Mouse (Mus musculus) layer of hippocampus, adult 8-10 months (tissue): Measurements from ENCODE around the gene AU015836. TPM values are rescaled to one million over a fixed set of nuclear protein-coding genes. Genes with fewer than 3 reads are reported as not detected.
A peak's percentile ranks its signal among the peaks of the same experiment; 100 is the strongest.
"Not testable (repeated sequence)": the region's sequence is repeated elsewhere in the genome, so short reads cannot be mapped to it uniquely, and the experiment has no call there.

Source experiments
- DNase-seq, 2 experiments: peaks; one replicate each; pipeline ENCODE4 v3.0.0; 2022; ENCODE audit warnings: low spot score in 2 of 2
- total RNA-seq, 4 experiments: library from RNA; stranded (reverse); gene quantifications; 2 replicates each; pipeline ENCODE4 v1.2.4; 2022

AU015836 gene
- not detected for total RNA-seq

- no peak for DNase-seq
Observed at GRCm38 (mm10) chrX:93968444-93968843, at the start of gene AU015836. Gene AU015836 (plus strand): TSS chrX:93968659.

GRCm38 (mm10) chrX:93919017-93919416, 49.4 kb upstream of the AU015836 start:
- DNase-seq = no peak

GRCm38 (mm10) chrX:93928379-93928778, 40.1 kb upstream of the AU015836 start:
- DNase-seq = no peak

GRCm38 (mm10) chrX:93928794-93929193, 39.7 kb upstream of the AU015836 start:
- no peak for DNase-seq

- DNase-seq = no peak
Observed at GRCm38 (mm10) chrX:93931694-93932093, 36.8 kb upstream of the AU015836 start.

GRCm38 (mm10) chrX:93956727-93957126, 11.7 kb upstream of the AU015836 start:
- peak in 1 of 2 experiments; percentile 14 for DNase-seq

- DNase-seq = no peak
Observed at GRCm38 (mm10) chrX:93958502-93958901, 10.0 kb upstream of the AU015836 start.

- DNase-seq = no peak
Observed at GRCm38 (mm10) chrX:93980341-93980740, 11.9 kb downstream of the AU015836 start.

- no peak for DNase-seq
Observed at GRCm38 (mm10) chrX:93982193-93982592, 13.7 kb downstream of the AU015836 start.

GRCm38 (mm10) chrX:93985096-93985495, 16.6 kb downstream of the AU015836 start:
- DNase-seq = not testable (repeated sequence)

- DNase-seq = no peak
Observed at GRCm38 (mm10) chrX:94006991-94007390, 38.5 kb downstream of the AU015836 start.

GRCm38 (mm10) chrX:94009442-94009841, 41.0 kb downstream of the AU015836 start:
- no peak for DNase-seq

- no peak for DNase-seq
Observed at GRCm38 (mm10) chrX:94011656-94012173, 43.3 kb downstream of the AU015836 start.

GRCm38 (mm10) chrX:94012479-94013167, 44.2 kb downstream of the AU015836 start:
- DNase-seq = peak; percentile 5 to 26

GRCm38 (mm10) chrX:94016891-94017290, 48.4 kb downstream of the AU015836 start:
- DNase-seq = no peak

- no peak for DNase-seq
Observed at GRCm38 (mm10) chrX:94022264-94022874, 53.9 kb downstream of the AU015836 start.

Other genes starting within 250 kb of the AU015836 start
- 10 to 100 TPM; 39.2 to 48.3 (median 42.8) TPM for gene Pdk3, start 136.5 kb upstream of the AU015836 start, total RNA-seq
- 10 to 100 TPM; 27.4 to 41.9 (median 38.5) TPM for gene Zfx, start 155.0 kb downstream of the AU015836 start, total RNA-seq
- gene Eif2s3x, start 244.2 kb downstream of the AU015836 start, total RNA-seq = 100 to 1,000 TPM; 104 to 187 (median 136) TPM